Mouse (Mus musculus): ENCODE data around the gene G6pc2.

The G6pc2 gene

DNA sequence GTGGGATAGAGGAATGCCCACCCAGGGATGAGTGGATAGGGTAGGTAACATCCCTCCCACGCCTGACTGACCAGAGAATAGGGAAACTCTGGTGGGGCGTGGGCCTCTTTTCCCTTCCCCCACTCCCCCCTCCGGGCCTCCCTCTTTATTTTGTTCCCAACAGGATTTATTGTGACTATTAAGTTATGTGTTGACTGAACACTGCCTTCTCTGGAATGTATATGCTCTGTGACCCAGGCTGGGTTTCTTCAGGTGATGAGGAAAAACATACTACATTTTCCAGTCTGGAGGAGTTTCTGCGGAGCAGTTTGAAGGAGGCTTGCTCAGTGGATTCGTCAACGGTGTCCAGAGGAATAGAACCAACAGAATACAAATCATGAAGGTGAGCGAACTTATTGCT, at the start of gene G6pc2:
G6pc2 (plus strand) TSS at position 301 of the 400 bp plus-strand sequence.
- no peak for DNase-seq (ENCODE audit: low read depth in 1 of 2, low spot score in 2 of 2)

DNA sequence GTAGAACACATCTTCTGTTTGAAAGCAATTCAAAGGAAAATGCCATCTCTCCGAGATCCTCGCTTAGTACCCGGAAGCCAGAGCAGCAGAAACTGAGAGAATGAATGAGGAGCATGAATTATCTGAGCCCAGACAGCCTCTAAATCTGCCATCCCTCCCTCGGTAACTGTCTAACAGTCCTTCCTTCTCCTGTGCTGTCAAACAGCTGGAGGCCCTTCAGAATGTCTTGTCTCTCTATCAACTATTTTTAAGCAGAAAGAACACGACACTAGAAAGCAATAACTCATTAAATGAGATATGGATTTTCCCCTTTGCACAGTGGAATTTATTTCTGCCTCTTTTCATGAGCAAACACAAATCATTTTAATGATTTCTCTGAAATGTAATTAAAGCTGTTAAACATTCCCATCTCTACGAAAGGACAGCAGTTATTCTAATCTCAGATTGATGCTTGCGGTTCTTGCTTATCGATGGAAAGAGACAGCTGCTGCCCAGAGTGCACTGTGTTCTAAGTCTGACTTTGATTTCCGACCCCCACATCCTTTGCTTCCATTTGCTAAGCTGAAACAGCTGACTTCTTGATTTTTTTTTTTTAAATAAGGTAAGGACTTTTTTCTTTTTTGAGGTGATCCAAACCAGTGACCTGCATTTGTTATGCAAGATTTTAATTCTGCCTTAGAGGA, 40.3 kb upstream of the G6pc2 start:
- DNase-seq (ENCODE audit: low read depth in 1 of 2, low spot score in 2 of 2) = no peak

DNA sequence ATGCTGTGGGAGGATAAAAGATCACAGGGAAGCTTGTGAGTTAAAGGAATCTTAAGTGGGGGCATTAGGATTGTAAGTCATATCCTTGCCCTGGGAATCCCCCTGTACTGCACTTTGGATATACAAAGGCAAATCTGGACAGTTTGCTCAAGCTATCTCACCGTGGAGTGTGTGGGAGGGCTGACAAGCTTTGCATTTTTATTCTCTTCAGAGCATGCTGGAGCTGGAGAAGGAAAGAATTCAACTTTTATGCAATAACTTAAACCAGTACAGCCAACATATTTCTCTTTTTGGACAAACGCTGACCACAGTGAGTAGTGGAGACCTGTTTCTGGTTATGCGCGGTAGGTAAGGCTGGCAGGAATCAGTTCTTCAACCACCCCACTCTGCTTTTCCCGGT, 35.6 kb upstream of the G6pc2 start:
- DNase-seq (ENCODE audit: low read depth in 1 of 2, low spot score in 2 of 2) = no peak

GRCm38 (mm10) chr2:69179721-69180120, 31.2 kb upstream of the G6pc2 start:
- DNase-seq (ENCODE audit: low read depth in 1 of 2, low spot score in 2 of 2) = no peak

- DNase-seq (ENCODE audit: low read depth in 1 of 2, low spot score in 2 of 2) = no peak
Observed at GRCm38 (mm10) chr2:69187990-69188389, 22.9 kb upstream of the G6pc2 start.

- no peak for DNase-seq (ENCODE audit: low read depth in 1 of 2, low spot score in 2 of 2)
Observed at GRCm38 (mm10) chr2:69188732-69189131, 22.1 kb upstream of the G6pc2 start.

- no peak for DNase-seq (ENCODE audit: low read depth in 1 of 2, low spot score in 2 of 2)
Observed at GRCm38 (mm10) chr2:69189222-69189621, 21.7 kb upstream of the G6pc2 start.

DNA sequence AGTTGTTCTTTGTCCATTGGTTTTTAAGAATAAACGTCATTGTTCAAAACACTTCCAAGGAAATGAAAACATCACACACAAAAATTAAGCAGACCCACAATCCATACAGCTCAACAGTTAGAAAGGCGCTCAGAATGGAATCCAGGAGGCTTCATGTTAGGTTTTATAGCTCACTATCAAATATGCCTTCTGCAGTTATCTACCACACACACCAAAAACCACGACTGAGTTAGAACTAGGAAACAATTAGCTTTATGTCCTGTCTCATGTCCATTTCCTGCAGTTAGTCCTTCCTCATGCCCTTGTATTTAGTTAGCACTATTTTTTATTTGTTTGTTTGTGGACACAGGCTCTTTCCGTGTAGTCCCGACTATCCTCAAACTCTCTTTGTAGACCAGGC, 19.8 kb upstream of the G6pc2 start:
- no peak for DNase-seq (ENCODE audit: low read depth in 1 of 2, low spot score in 2 of 2)

- no peak for DNase-seq (ENCODE audit: low read depth in 1 of 2, low spot score in 2 of 2)
Observed at GRCm38 (mm10) chr2:69193555-69193954, 17.3 kb upstream of the G6pc2 start.

- no peak for DNase-seq (ENCODE audit: low read depth in 1 of 2, low spot score in 2 of 2)
Observed at GRCm38 (mm10) chr2:69205185-69205584, 5.7 kb upstream of the G6pc2 start.

DNA sequence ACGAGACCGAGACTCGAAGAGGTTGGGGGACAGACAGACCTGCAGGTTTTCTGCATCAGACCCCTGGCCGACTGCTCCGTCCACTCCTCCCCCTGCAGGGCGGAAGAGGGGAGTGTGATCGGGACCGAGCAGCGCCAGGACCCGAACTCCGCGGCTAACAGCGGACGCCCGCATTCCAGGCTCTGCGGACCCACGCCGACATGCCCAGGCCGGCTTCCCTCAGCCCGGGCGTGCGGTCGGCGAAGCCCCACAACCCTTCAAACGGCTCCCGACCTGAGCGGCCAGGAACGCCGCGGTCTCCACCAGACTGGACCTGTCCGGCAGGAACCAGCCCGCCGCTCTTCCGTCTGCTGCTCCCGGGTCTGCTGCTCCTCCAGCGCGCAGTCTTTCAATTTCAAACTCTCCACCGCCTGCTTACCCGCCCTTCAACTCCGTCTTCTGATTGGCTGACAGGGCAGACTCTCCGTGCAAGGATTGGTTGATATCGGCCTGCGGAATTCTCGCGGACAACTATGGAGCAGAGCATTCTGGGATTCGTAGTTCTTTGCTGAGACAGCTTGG, 5.0 kb upstream of the G6pc2 start, which contains the start of gene Spc25:
Spc25 (minus strand) TSS at position 404 of the 561 bp plus-strand sequence.
- DNase-seq (ENCODE audit: low read depth in 1 of 2, low spot score in 2 of 2) = peak; percentile 81 to 88

- DNase-seq (ENCODE audit: low read depth in 1 of 2, low spot score in 2 of 2) = no peak
Observed at GRCm38 (mm10) chr2:69206523-69206922, 4.3 kb upstream of the G6pc2 start.

DNA sequence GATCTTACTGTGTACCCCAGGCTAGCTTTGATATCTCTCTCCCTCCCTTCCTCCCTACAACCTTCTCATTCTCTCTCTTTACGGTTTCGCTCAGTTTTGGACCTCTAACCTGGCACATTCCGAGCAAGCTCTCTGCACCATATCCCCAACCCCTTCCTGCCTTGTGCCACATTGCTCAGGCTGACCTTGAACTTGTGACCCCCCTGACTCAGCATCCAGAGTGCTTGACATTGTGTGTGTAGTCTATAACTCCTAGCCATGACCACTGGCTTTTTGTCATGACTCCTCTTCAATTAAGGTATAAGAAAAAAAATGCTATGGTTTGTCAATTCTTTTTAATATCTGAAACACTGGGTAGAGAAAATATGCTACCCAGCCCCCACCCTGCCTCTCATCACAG, 1.2 kb upstream of the G6pc2 start:
- DNase-seq (ENCODE audit: low read depth in 1 of 2, low spot score in 2 of 2) = no peak

- no peak for DNase-seq (ENCODE audit: low read depth in 1 of 2, low spot score in 2 of 2)
Observed at GRCm38 (mm10) chr2:69212652-69213051, 1.8 kb downstream of the G6pc2 start.

- no peak for DNase-seq (ENCODE audit: low read depth in 1 of 2, low spot score in 2 of 2)
Observed at GRCm38 (mm10) chr2:69215242-69215641, 4.4 kb downstream of the G6pc2 start.

- no peak for DNase-seq (ENCODE audit: low read depth in 1 of 2, low spot score in 2 of 2)
Observed at GRCm38 (mm10) chr2:69221868-69222416, 11.1 kb downstream of the G6pc2 start.

GRCm38 (mm10) chr2:69222815-69223214, 11.9 kb downstream of the G6pc2 start:
- no peak for DNase-seq (ENCODE audit: low read depth in 1 of 2, low spot score in 2 of 2)

- no peak for DNase-seq (ENCODE audit: low read depth in 1 of 2, low spot score in 2 of 2)
Observed at GRCm38 (mm10) chr2:69224724-69225123, 13.9 kb downstream of the G6pc2 start.

DNA sequence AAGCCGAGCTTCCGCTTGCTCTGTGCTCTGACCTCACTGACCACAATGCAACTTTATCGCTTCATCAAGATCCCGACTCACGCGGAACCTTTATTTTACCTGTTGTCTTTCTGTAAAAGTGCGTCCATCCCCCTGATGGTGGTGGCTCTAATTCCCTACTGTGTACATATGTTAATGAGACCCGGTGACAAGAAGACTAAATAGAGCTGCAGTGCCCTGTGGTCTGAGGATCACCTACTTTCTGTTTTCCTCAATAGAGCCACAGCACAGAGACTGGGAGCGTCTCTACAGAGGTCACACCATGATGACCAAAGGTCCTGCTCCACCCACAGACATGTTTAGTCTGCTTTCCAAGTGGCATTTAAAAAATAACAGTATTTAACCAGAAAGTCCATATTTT, 16.0 kb downstream of the G6pc2 start:
- no peak for DNase-seq (ENCODE audit: low read depth in 1 of 2, low spot score in 2 of 2)

- no peak for DNase-seq (ENCODE audit: low read depth in 1 of 2, low spot score in 2 of 2)
Observed at GRCm38 (mm10) chr2:69228635-69229034, 17.8 kb downstream of the G6pc2 start.

- DNase-seq (ENCODE audit: low read depth in 1 of 2, low spot score in 2 of 2) = no peak
Observed at GRCm38 (mm10) chr2:69230137-69230536, 19.3 kb downstream of the G6pc2 start.

- no peak for DNase-seq (ENCODE audit: low read depth in 1 of 2, low spot score in 2 of 2)
Observed at GRCm38 (mm10) chr2:69232101-69232500, 21.2 kb downstream of the G6pc2 start.
